Mouse (Mus musculus) cortical plate, adult 2 months (tissue): ENCODE measurements at regions not wholly inside any gene's neighbourhood (a gene's known extent, or its start where the extent isn't known, plus 50 kb on each side); places are given as distances from the start of the nearest gene placed in this dataset.

Experiments
- CTCF ChIP-seq: fragments of 200-500 bp; IDR thresholded peaks from 2 replicates; pipeline ENCODE4 v1.5.1; 2011; ENCODE audit warnings: mild to moderate bottlenecking, control low read depth, low read length; ENCODE audit not compliant: insufficient read depth; ENCODE audit errors: extremely low read depth
- POLR2A ChIP-seq: fragments of 200-500 bp; IDR thresholded peaks from 2 replicates; pipeline ENCODE4 v1.6.1; 2011; ENCODE audit warnings: mild to moderate bottlenecking, low read length, control low read depth; ENCODE audit not compliant: insufficient read depth; ENCODE audit errors: extremely low read depth

- TF ChIP-seq CTCF (no peak), POLR2A (no peak)
Observed at GRCm38 (mm10) chr12:77025431-77025879, 63.5 kb upstream of the Max start.
